27 mouse cellular contexts compared by ENCODE assay signal in the genomic region with DNA sequence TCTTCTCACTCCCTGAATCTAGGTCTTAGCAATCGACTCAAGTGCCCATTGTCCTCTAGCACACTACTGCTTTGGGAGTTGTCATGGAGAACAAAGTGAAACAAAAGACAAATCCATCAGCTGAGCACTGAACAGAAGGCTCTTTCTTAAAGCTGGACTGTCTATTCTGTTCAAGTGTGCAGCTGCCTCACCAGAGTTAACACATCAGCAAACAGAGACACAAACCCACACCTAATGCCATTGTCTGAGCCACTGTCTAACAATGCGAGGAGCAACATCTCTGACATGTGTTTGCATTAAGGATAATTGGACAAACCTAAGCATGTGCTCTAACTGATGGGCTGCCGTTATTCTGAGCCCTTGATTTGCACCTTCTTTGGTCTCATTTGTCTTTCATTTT.
DNase-seq lines count a peak whose midpoint lies in the region; ATAC-seq lines count a peak whose summit lies in the region.
"Had no signal": no experiment of that assay in that cellular context is flagged by ENCODE, and none has a peak within 500 bp of the region (broad histone marks: within the 10 kb centered on the region; RNA-seq: fewer than 3 reads in every experiment).

No protein-coding gene starts in this region.

- H3K9ac ChIP-seq in midbrain, embryonic 14.5 days (replicated peaks; ENCODE audit: low read length), result no peak overlapping the region
- H3K9ac ChIP-seq in embryonic facial prominence, embryonic 14.5 days (ENCODE audit: low read depth, low read length), result no peak overlapping the region
- no peak overlapping the region for H3K9ac ChIP-seq in liver, embryonic 11.5 days (ENCODE audit: low read depth, low read length)
- H3K9ac ChIP-seq: embryonic facial prominence, embryonic 15.5 days; forebrain, postnatal 0 days; hindbrain, embryonic 15.5 days; liver, embryonic 14.5 days; lung, embryonic 14.5 days; neural tube, embryonic 13.5 days had no signal

- H3K4me3 ChIP-seq in midbrain, embryonic 10.5 days, result no peak overlapping the region
- no peak overlapping the region for H3K4me3 ChIP-seq in midbrain, embryonic 14.5 days (replicated peaks; ENCODE audit: low read depth, low read length)
- H3K4me3 ChIP-seq in embryonic facial prominence, embryonic 14.5 days (ENCODE audit: low read depth, low read length), result no peak overlapping the region
- no peak overlapping the region for H3K4me3 ChIP-seq in liver, embryonic 11.5 days (ENCODE audit: low read depth, low read length)
- H3K4me3 ChIP-seq: embryonic facial prominence, embryonic 15.5 days; hindbrain, embryonic 15.5 days; megakaryocyte, embryonic 14.5 days; neural tube, embryonic 13.5 days had no signal

- H3K27me3 ChIP-seq in midbrain, embryonic 10.5 days (ENCODE audit: low read depth, poor library complexity, severe bottlenecking), result peaks cover 24% of the 10 kb centered on the region; the same call in 1 of the 2 replicates
- no peaks in the 10 kb centered on the region for H3K27me3 ChIP-seq in midbrain, embryonic 14.5 days (ENCODE audit: control insufficient read depth, insufficient read depth, low read length)
- H3K27me3 ChIP-seq in embryonic facial prominence, embryonic 14.5 days (replicated peaks; ENCODE audit: control insufficient read depth, insufficient read depth, low read length), result no peaks in the 10 kb centered on the region
- no peaks in the 10 kb centered on the region for H3K27me3 ChIP-seq in liver, embryonic 11.5 days (replicated peaks; ENCODE audit: control insufficient read depth, insufficient read depth, low read length)
- H3K27me3 ChIP-seq: embryonic facial prominence, embryonic 15.5 days; hindbrain, embryonic 15.5 days; megakaryocyte, embryonic 14.5 days; neural tube, embryonic 13.5 days had no signal

- peaks cover 7% of the 10 kb centered on the region for H3K4me1 ChIP-seq in midbrain, embryonic 10.5 days
- no peaks in the 10 kb centered on the region for H3K4me1 ChIP-seq in midbrain, embryonic 14.5 days (ENCODE audit: control insufficient read depth, insufficient read depth, low read length)
- H3K4me1 ChIP-seq in embryonic facial prominence, embryonic 14.5 days (ENCODE audit: control insufficient read depth, insufficient read depth, low read length), result no peaks in the 10 kb centered on the region
- H3K4me1 ChIP-seq in liver, embryonic 11.5 days (replicated peaks; ENCODE audit: control insufficient read depth, insufficient read depth, low read length), result no peaks in the 10 kb centered on the region
- H3K4me1 ChIP-seq: embryonic facial prominence, embryonic 15.5 days; hindbrain, embryonic 15.5 days; neural tube, embryonic 13.5 days had no signal

- peak; percentile 27 for DNase-seq in midbrain, embryonic 10.5 days (ENCODE audit: low spot score)
- no peak for DNase-seq in midbrain, embryonic 14.5 days
- DNase-seq in Muller cell, postnatal 12 days (ENCODE audit: inconsistent ontology term), result peak; percentile 44
- DNase-seq in brain, adult 2 months (ENCODE audit: low read depth, low spot score), result peak; percentile 32
- DNase-seq in embryonic facial prominence, embryonic 14.5 days (ENCODE audit: low spot score), result peak; percentile 18
- DNase-seq in layer of hippocampus, adult 8-10 months (ENCODE audit: low spot score in 2 of 2), result no peak
- DNase-seq in kidney, postnatal 25 days, result no peak
- no peak for DNase-seq in liver, embryonic 11.5 days (ENCODE audit: low spot score)
- DNase-seq: adrenal gland, adult 2 months; cerebellum, adult 8-10 months; forebrain, postnatal 0 days; gastrocnemius, postnatal 14 days; heart, adult 11 months; heart, postnatal 10 days; kidney, adult 9 months; kidney, postnatal 36 days; lung, embryonic 14.5 days; right cerebral cortex, adult 18-20 months; right cerebral cortex, postnatal 4 days; thymus, postnatal 25 days had no signal

- no peaks in the 10 kb centered on the region for H3K9me3 ChIP-seq in midbrain, embryonic 10.5 days (replicated peaks)
- H3K9me3 ChIP-seq in midbrain, embryonic 14.5 days (ENCODE audit: control insufficient read depth, low read length), result no peaks in the 10 kb centered on the region
- H3K9me3 ChIP-seq in embryonic facial prominence, embryonic 14.5 days (ENCODE audit: control insufficient read depth, low read length), result no peaks in the 10 kb centered on the region
- H3K9me3 ChIP-seq in liver, embryonic 11.5 days (ENCODE audit: control insufficient read depth, low read length), result no peaks in the 10 kb centered on the region
- H3K9me3 ChIP-seq: embryonic facial prominence, embryonic 15.5 days; hindbrain, embryonic 15.5 days; megakaryocyte, embryonic 14.5 days; neural tube, embryonic 13.5 days had no signal

- no peak overlapping the region for H3K27ac ChIP-seq in midbrain, embryonic 10.5 days (replicated peaks)
- H3K27ac ChIP-seq in midbrain, embryonic 14.5 days (replicated peaks; ENCODE audit: low read depth, low read length), result no peak overlapping the region
- H3K27ac ChIP-seq in embryonic facial prominence, embryonic 14.5 days (replicated peaks; ENCODE audit: low read depth, low read length), result no peak overlapping the region
- H3K27ac ChIP-seq in liver, embryonic 11.5 days (ENCODE audit: low read depth, low read length), result no peak overlapping the region
- H3K27ac ChIP-seq: embryonic facial prominence, embryonic 15.5 days; hindbrain, embryonic 15.5 days; liver, embryonic 14.5 days; neural tube, embryonic 13.5 days had no signal

- H3K36me3 ChIP-seq in midbrain, embryonic 10.5 days, result no peaks in the 10 kb centered on the region
- H3K36me3 ChIP-seq in midbrain, embryonic 14.5 days (ENCODE audit: control insufficient read depth, insufficient read depth, low read length), result no peaks in the 10 kb centered on the region
- no peaks in the 10 kb centered on the region for H3K36me3 ChIP-seq in embryonic facial prominence, embryonic 14.5 days (ENCODE audit: control insufficient read depth, insufficient read depth, low read length)
- H3K36me3 ChIP-seq in liver, embryonic 11.5 days (ENCODE audit: control insufficient read depth, insufficient read depth, low read length), result no peaks in the 10 kb centered on the region
- H3K36me3 ChIP-seq: embryonic facial prominence, embryonic 15.5 days; hindbrain, embryonic 15.5 days; neural tube, embryonic 13.5 days had no signal

- H3K4me2 ChIP-seq in midbrain, embryonic 14.5 days (ENCODE audit: low read length), result no peak overlapping the region
- no peak overlapping the region for H3K4me2 ChIP-seq in embryonic facial prominence, embryonic 14.5 days (ENCODE audit: low read depth, low read length)
- H3K4me2 ChIP-seq in liver, embryonic 11.5 days, result no peak overlapping the region
- H3K4me2 ChIP-seq: embryonic facial prominence, embryonic 15.5 days; heart, embryonic 11.5 days; hindbrain, embryonic 15.5 days; lung, embryonic 14.5 days; neural tube, embryonic 13.5 days had no signal

- 26% methylated on average over 3 of the region's 3 CpGs for WGBS in midbrain, embryonic 10.5 days
- 14% methylated on average over 3 of the region's 3 CpGs for WGBS in midbrain, embryonic 14.5 days
- WGBS in embryonic facial prominence, embryonic 14.5 days, result 71% methylated on average over 3 of the region's 3 CpGs
- WGBS in liver, embryonic 11.5 days, result 72% methylated on average over 3 of the region's 3 CpGs

- ATAC-seq in midbrain, embryonic 14.5 days (ENCODE audit: low FRiP score, low TSS enrichment), result no peak
- no peak; the same call in 1 of the 2 replicates for ATAC-seq in embryonic facial prominence, embryonic 14.5 days (ENCODE audit: low read depth)
- no peak for ATAC-seq in liver, embryonic 11.5 days (replicated peaks; ENCODE audit: low FRiP score)
- ATAC-seq: forebrain, postnatal 0 days; intestine, embryonic 16.5 days had no signal

Comparison
In these comparisons a context has a peak if more than half of its experiments do, and no peak if none do; other contexts are left out.
1. DNase-seq: peak in midbrain, embryonic 10.5 days (single experiment), Muller cell, postnatal 12 days (single experiment), brain, adult 2 months (single experiment) and embryonic facial prominence, embryonic 14.5 days (single experiment); none in midbrain, embryonic 14.5 days (single experiment), layer of hippocampus, adult 8-10 months (0 of 2), kidney, postnatal 25 days (0 of 2) and liver, embryonic 11.5 days (single experiment).